Comparison of ENCODE assay signal across 8 mouse cellular contexts in the genomic region with DNA sequence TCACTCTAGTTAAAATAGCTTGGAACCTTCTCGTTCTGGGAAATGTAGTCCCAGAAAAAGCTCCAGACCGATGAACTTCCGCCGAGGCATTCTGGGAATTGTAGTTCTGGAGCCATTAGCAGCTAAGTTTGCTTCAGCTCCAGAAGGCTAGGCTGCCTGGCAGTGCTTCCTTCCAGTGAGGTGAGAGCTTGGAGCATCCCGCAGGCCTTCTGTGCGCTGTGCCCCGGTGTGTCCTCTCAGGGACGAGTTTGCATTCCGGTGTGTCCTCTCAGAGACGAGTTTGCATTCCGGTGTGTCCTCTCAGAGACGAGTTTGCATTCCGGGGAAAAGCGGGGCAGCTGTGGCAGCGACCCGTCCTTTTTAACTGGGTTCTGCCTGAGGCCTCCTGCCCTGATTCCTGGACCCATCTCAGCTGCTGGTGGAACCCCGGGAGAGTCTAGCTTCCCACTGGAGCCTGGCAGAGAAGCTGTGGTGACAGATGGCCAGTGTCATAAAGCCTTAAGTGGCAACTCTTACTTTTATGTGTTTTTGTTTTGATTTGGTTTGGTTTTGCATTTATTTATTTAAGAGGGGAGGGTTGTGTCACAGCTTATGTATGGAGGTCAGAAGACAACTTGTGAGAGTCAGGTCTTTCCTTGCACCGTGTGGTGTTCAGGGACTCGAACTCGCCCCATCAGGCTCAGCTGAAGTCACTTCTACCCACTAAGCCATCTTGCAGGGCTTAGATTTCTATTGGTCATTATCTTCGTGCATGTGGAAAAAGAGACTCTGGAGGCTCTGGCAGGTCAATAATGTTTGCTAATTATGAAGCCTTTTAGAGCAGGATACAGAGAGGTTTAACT. TPM values are rescaled to one million over a fixed set of nuclear protein-coding genes. Genes with fewer than 3 reads are reported as not detected.
DNase-seq lines count a peak whose midpoint lies in the region; ATAC-seq and TF ChIP-seq lines count a peak whose summit lies in the region.

Gene Zfp108, plus strand, starts transcription at position 162 of the 842 bp plus-strand sequence.

- peak within 1 kb of the TSS; percentile 62 for H3K9ac ChIP-seq in lung, embryonic 14.5 days

- peak; percentile 99 for ATAC-seq in frontal cortex, adult (ENCODE audit: low TSS enrichment)
- peak; percentile 92 to 96 for ATAC-seq in hematopoietic stem cell, adult 5-6 weeks (replicated peaks in 1 of 2; ENCODE audit: insufficient read depth in 1 of 2, low FRiP score in 2 of 2, low TSS enrichment in 1 of 2, low read depth in 1 of 2, poor library complexity in 2 of 2, severe bottlenecking in 2 of 2)
- ATAC-seq in lung, embryonic 14.5 days (ENCODE audit: insufficient read depth), result peak; percentile 91

- H3K27ac ChIP-seq in cerebellum, adult 2 months (ENCODE audit: insufficient read depth, low read length), result peak within 1 kb of the TSS; percentile 75
- H3K27ac ChIP-seq in lung, embryonic 14.5 days (ENCODE audit: low read depth), result no peak within 1 kb of the TSS

- H3K9me3 ChIP-seq in lung, embryonic 14.5 days (ENCODE audit: low read depth, low read length), result no peaks in the 10 kb centered on the region

- no peaks in the 10 kb centered on the region for H3K36me3 ChIP-seq in lung, embryonic 14.5 days (ENCODE audit: insufficient read depth)

- peak within 1 kb of the TSS; percentile 79 for H3K4me3 ChIP-seq in cerebellum, adult 2 months (replicated peaks; ENCODE audit: insufficient read depth, low read depth, low read length)
- H3K4me3 ChIP-seq in lung, embryonic 14.5 days (ENCODE audit: low read depth, low read length), result peak within 1 kb of the TSS; percentile 48

- WGBS in cerebellum, adult 2 months, result 14% methylated on average over 21 of the region's 21 CpGs
- 16% methylated on average over 21 of the region's 21 CpGs for whole genome bisulfite sequencing in lung, embryonic 14.5 days

- no peak for TF ChIP-seq CTCF in cerebellum, adult 2 months (IDR thresholded peaks at IDR 0.05; ENCODE audit: borderline replicate concordance, insufficient read depth, low read depth, low read length)
- TF ChIP-seq CTCF in lung, embryonic 14.5 days (IDR thresholded peaks at IDR 0.05; ENCODE audit: low read depth), result no peak

- H3K4me2 ChIP-seq in lung, embryonic 14.5 days, result peak within 1 kb of the TSS; percentile 64

- peak; percentile 67 for DNase-seq in MN1 (ENCODE audit: low spot score)
- DNase-seq in cerebellum, adult 2 months, result peak; percentile 88 to 93
- DNase-seq in layer of hippocampus, adult 8-10 months (ENCODE audit: low spot score in 2 of 2), result peak; percentile 87 to 88
- DNase-seq in lung, embryonic 14.5 days, result peak; percentile 95
- DNase-seq in ovary, adult 18-20 months (ENCODE audit: low spot score), result peak; percentile 74
- peak; percentile 59 for DNase-seq in thymus, postnatal 25 days

- H3K27me3 ChIP-seq in cerebellum, adult 2 months (ENCODE audit: control insufficient read depth, insufficient read depth, low read length), result no peaks in the 10 kb centered on the region
- no peaks in the 10 kb centered on the region for H3K27me3 ChIP-seq in lung, embryonic 14.5 days (ENCODE audit: insufficient read depth, low read length)

- TF ChIP-seq POLR2A in cerebellum, adult 2 months (IDR thresholded peaks at IDR 0.05; ENCODE audit: borderline replicate concordance, insufficient read depth, low read length), result peak; percentile 85

- H3K4me1 ChIP-seq in cerebellum, adult 2 months (ENCODE audit: control insufficient read depth, insufficient read depth, low read length), result 0 out of 2 replicates have a peak, but pooled peaks cover 3% of the 10 kb centered on the region
- no peaks in the 10 kb centered on the region for H3K4me1 ChIP-seq in lung, embryonic 14.5 days (ENCODE audit: insufficient read depth)

RNA-seq across cellular contexts. Expression of gene Zfp108, which starts in this region (rescaled TPM):
- 5.7 and 6.1 TPM in 2 replicates for polyA plus RNA-seq in cerebellum, adult 2 months (2012; rRNA removed)
- total RNA-seq in hematopoietic stem cell, adult 5-6 weeks (2017), result 2.0 and 4.6 TPM in 2 replicates
- 10 to 100 TPM in 1 of 4 experiments, 1 to 10 TPM in 3; 8.0 to 10.2 (median 9.0) TPM for total RNA-seq in layer of hippocampus, adult 8-10 months (2022)
- 3.3 and 4.7 TPM in 2 replicates for polyA plus RNA-seq in lung, embryonic 14.5 days (2014; fragmentation: Nextera tagmentation; extraction: Ambion mirVana)
